Mouse (Mus musculus) stomach, postnatal 0 days (tissue): ENCODE measurements at regions not wholly inside any gene's neighbourhood (a gene's known extent, or its start where the extent isn't known, plus 50 kb on each side); places are given as distances from the start of the nearest gene placed in this dataset.

Experiments
- CTCF ChIP-seq: IDR thresholded peaks from 2 replicates; pipeline ENCODE4 v1.5.1; 2016; ENCODE audit warnings: antibody characterized with exemption, low read depth, mild to moderate bottlenecking, moderate library complexity
- EP300 ChIP-seq: optimal IDR thresholded peaks from 2 replicates; pipeline ENCODE3; 2016; ENCODE audit warnings: antibody characterized with exemption

DNA sequence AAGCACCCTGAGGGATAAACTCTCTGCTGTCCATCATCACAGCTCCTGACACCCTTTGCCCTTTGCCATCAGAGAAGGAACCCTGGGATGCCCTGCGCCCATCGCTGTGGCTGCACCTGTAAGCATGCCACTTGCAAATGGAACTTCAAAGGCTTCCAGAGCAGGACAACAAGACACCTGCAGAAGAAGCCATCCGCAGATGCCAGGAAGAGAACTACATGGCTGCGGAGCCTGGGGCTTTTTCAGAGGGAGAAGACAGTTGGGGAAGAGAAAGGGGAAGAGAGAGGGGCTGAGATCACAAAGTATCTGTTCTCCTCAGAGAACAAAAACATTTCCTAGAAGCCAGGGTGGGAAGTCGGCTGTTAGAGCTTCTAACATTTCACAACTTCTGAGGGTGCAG, 365.2 kb upstream of the Runx1 start:
- TF ChIP-seq CTCF = no peak
- TF ChIP-seq EP300 = no peak
